In the genomic region with DNA sequence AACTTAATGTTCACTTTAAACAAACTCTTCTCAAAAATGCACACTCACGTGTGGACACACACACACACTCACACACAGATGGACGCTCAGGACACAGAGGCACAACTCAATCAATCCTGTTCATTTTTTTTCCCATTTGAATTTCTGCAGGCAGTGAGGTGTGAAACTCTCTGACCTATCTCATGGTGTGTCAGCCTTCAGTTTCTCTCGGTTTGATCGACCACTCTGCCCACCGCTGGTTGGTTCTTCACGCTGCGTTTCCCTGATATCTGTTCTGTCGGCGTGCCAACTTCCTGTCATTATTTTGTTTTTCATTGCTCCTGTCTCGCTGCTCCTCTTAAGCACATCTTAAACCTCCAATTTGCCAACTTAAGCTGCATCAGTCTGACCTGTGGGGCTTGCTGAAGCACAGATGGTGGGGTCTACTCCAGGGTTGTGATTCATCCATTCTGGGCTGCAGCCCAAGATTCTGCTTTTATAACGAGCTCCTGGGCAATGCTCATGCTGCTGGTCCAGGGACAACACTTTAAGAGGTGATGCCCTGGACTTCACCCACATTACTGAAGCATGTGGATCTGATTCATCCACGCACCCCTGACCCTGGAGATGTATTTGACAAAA, we compare ENCODE assay signal across 10 mouse cellular contexts.
DNase-seq lines count a peak whose midpoint lies in the region; ATAC-seq and TF ChIP-seq lines count a peak whose summit lies in the region.
"Had no signal": no experiment of that assay in that cellular context is flagged by ENCODE, and none has a peak within 500 bp of the region (broad histone marks: within the 10 kb centered on the region; RNA-seq: fewer than 3 reads in every experiment).

No protein-coding gene starts in this region.

- no peak overlapping the region for H3K4me2 ChIP-seq in hindbrain, embryonic 12.5 days (replicated peaks)
- H3K4me2 ChIP-seq in hindbrain, embryonic 13.5 days: no peak overlapping the region
- H3K4me2 ChIP-seq: kidney, embryonic 15.5 days had no signal

- no peak for TF ChIP-seq CTCF in gastrocnemius, adult 2 months (IDR thresholded peaks at IDR 0.05)

- intact Hi-C loops in gastrocnemius, adult 2 months (cut with DNase I): no loop called here

- no peak overlapping the region for H3K9ac ChIP-seq in hindbrain, embryonic 12.5 days
- no peak overlapping the region for H3K9ac ChIP-seq in hindbrain, embryonic 13.5 days
- H3K9ac ChIP-seq: kidney, embryonic 15.5 days had no signal

- ATAC-seq in hindbrain, embryonic 12.5 days (ENCODE audit: low FRiP score): 0 out of 2 replicates have a peak, but pooled peaks have one; percentile 32
- no peak for ATAC-seq in hindbrain, embryonic 13.5 days (ENCODE audit: low FRiP score)
- no peak for ATAC-seq in erythroid progenitor cell, adult 5-6 weeks (replicated peaks; ENCODE audit: low FRiP score, poor library complexity, severe bottlenecking)

- H3K27me3 ChIP-seq in hindbrain, embryonic 12.5 days: no peaks in the 10 kb centered on the region
- no peaks in the 10 kb centered on the region for H3K27me3 ChIP-seq in hindbrain, embryonic 13.5 days
- H3K27me3 ChIP-seq: kidney, embryonic 15.5 days had no signal

- no peak overlapping the region for H3K4me3 ChIP-seq in hindbrain, embryonic 12.5 days
- no peak overlapping the region for H3K4me3 ChIP-seq in hindbrain, embryonic 13.5 days
- H3K4me3 ChIP-seq in gastrocnemius, adult 2 months: no peak overlapping the region
- H3K4me3 ChIP-seq: kidney, embryonic 15.5 days had no signal

- WGBS in hindbrain, embryonic 12.5 days: 73% methylated on average over 12 of the region's 12 CpGs
- 64% methylated on average over 12 of the region's 12 CpGs for WGBS in hindbrain, embryonic 13.5 days

- peak; percentile 70 for DNase-seq in Muller cell, postnatal 12 days (ENCODE audit: inconsistent ontology term)
- DNase-seq in adrenal gland, postnatal 36 days: peak; percentile 31 to 33
- DNase-seq in gastrocnemius, adult 2 months: peak; percentile 40
- no peak for DNase-seq in spleen, adult 18-20 months
- DNase-seq: thymus, postnatal 14 days had no signal

- no peaks in the 10 kb centered on the region for H3K36me3 ChIP-seq in hindbrain, embryonic 12.5 days
- H3K36me3 ChIP-seq in hindbrain, embryonic 13.5 days: no peaks in the 10 kb centered on the region
- H3K36me3 ChIP-seq: kidney, embryonic 15.5 days had no signal

- H3K4me1 ChIP-seq in hindbrain, embryonic 12.5 days: peaks cover 3% of the 10 kb centered on the region; the same call in 1 of the 2 replicates
- peaks cover 18% of the 10 kb centered on the region for H3K4me1 ChIP-seq in hindbrain, embryonic 13.5 days (replicated peaks)
- H3K4me1 ChIP-seq: kidney, embryonic 15.5 days had no signal

- H3K27ac ChIP-seq in hindbrain, embryonic 12.5 days: no peak overlapping the region
- no peak overlapping the region for H3K27ac ChIP-seq in hindbrain, embryonic 13.5 days
- H3K27ac ChIP-seq in gastrocnemius, adult 2 months: no peak overlapping the region
- H3K27ac ChIP-seq: kidney, embryonic 15.5 days; macrophage had no signal

- no peaks in the 10 kb centered on the region for H3K9me3 ChIP-seq in hindbrain, embryonic 12.5 days (replicated peaks)
- no peaks in the 10 kb centered on the region for H3K9me3 ChIP-seq in hindbrain, embryonic 13.5 days
- H3K9me3 ChIP-seq: kidney, embryonic 15.5 days had no signal

Comparison
In these comparisons a context has a peak if more than half of its experiments do, and no peak if none do; other contexts are left out.
1. DNase-seq: peak in Muller cell, postnatal 12 days (single experiment), adrenal gland, postnatal 36 days (2 of 2) and gastrocnemius, adult 2 months (single experiment); none in spleen, adult 18-20 months (0 of 2).